Mouse (Mus musculus): ENCODE results near the gene Psmb5.

GRCm38 (mm10) chr14:54617897-54618365 lies at the start of gene Psmb5:
- TF ChIP-seq POLR2A (IDR thresholded peaks at IDR 0.05; ENCODE audit: insufficient read depth, low read depth, low read length): no peak; the same call in none of the 2 replicates
- no peak for TF ChIP-seq CTCF (IDR thresholded peaks at IDR 0.05; ENCODE audit: insufficient read depth, low read depth, low read length)

All from olfactory bulb, adult 2 months (tissue).